Mouse (Mus musculus) frontal cortex, adult 2 months (tissue): ENCODE measurements around the gene Rnasek. TPM values are rescaled to one million over a fixed set of nuclear protein-coding genes. Genes with fewer than 3 reads are reported as not detected.
A peak's percentile ranks its signal among the peaks of the same experiment; 100 is the strongest.

Experiments used
- DNase-seq, 2 experiments: peaks; one replicate each; pipeline ENCODE4 v3.0.0; 2022; ENCODE audit warnings: low spot score in 1 of 2; ENCODE audit errors: extremely low spot score in 1 of 2
- polyA plus RNA-seq: library from polyadenylated mRNA; depleted of rRNA; stranded (reverse); fragments of >200 nt; gene quantifications from 2 replicates; pipeline ENCODE4 v1.2.3, GENCODE M21; 2012; rRNA removed

The Rnasek gene
- polyA plus RNA-seq, 1 experiment, result 321 TPM

DNA sequence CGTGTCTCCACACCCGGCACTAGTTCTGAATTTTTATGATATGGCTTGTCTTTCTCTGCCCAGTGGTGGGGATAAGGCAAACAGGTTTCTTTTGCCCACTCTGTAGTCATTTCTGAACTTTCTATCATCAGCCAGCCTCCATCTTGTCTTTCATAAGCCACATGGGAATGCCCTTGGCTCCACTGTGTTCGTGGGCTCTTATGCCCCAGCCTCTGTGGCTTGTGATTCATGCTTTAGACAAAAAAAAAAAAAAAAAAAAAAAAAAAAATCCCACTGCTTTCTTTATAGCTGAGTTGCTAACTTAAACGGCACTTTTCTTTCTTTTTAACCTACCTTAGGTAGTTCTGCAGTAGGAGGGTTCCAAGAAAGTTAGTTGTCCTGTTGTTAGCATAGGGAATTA is 47.5 kb downstream of the Rnasek start:
- no peak for DNase-seq

GRCm38 (mm10) chr11:70191188-70191587 is 48.5 kb downstream of the Rnasek start:
- no peak for DNase-seq

- peak in 1 of 2 experiments; percentile 10 for DNase-seq
Observed at GRCm38 (mm10) chr11:70189319-70190134, 50.1 kb downstream of the Rnasek start.

Other genes starting within 250 kb of the Rnasek start
- gene Gabarap, start 248.7 kb downstream of the Rnasek start, polyA plus RNA-seq, result 291 and 371 TPM in 2 replicates
- gene Phf23, start 244.1 kb downstream of the Rnasek start, polyA plus RNA-seq, result 38.9 and 42.2 TPM in 2 replicates
- 34.9 and 35.3 TPM in 2 replicates for gene Dvl2, start 239.2 kb downstream of the Rnasek start, polyA plus RNA-seq
- gene Acadvl, start 224.4 kb downstream of the Rnasek start, polyA plus RNA-seq, result 69.8 and 74.0 TPM in 2 replicates
- gene Dlg4, start 222.9 kb downstream of the Rnasek start, polyA plus RNA-seq, result 697 and 762 TPM in 2 replicates
- 2.4 and 3.6 TPM in 2 replicates for gene Asgr1, start 185.8 kb downstream of the Rnasek start, polyA plus RNA-seq
- gene Asgr2, start 147.2 kb downstream of the Rnasek start, polyA plus RNA-seq, result 0.18 and 0.46 TPM in 2 replicates
- 0.42 and 0.92 TPM in 2 replicates for gene Mgl2, start 109.5 kb downstream of the Rnasek start, polyA plus RNA-seq
- gene Clec10a, start 83.6 kb downstream of the Rnasek start, polyA plus RNA-seq, result 0.90 and 2.4 TPM in 2 replicates
- 45.9 and 48.3 TPM in 2 replicates for gene Slc16a11, start 27.1 kb downstream of the Rnasek start, polyA plus RNA-seq
- gene Slc16a13, start 18.8 kb downstream of the Rnasek start, polyA plus RNA-seq, result 5.5 and 7.7 TPM in 2 replicates
- gene Bcl6b, start 10.0 kb downstream of the Rnasek start, polyA plus RNA-seq, result 1.5 and 1.9 TPM in 2 replicates
- gene 0610010K14Rik, start 1.9 kb downstream of the Rnasek start, polyA plus RNA-seq, result 73.4 and 85.4 TPM in 2 replicates
- gene Gm21988, start within 50 bp of the Rnasek start, polyA plus RNA-seq, result 10.7 and 11.8 TPM in 2 replicates
- 3.5 and 4.0 TPM in 2 replicates for gene Alox12, start 15.5 kb upstream of the Rnasek start, polyA plus RNA-seq
- gene Alox12e, start 82.8 kb upstream of the Rnasek start, polyA plus RNA-seq, result 0.13 and 0.24 TPM in 2 replicates
- gene Alox15, start 112.2 kb upstream of the Rnasek start, polyA plus RNA-seq, result 0.26 and 0.84 TPM in 2 replicates
- gene Pelp1, start 170.2 kb upstream of the Rnasek start, polyA plus RNA-seq, result 19.3 and 20.9 TPM in 2 replicates
- 64.1 and 69.8 TPM in 2 replicates for gene Arrb2, start 192.8 kb upstream of the Rnasek start, polyA plus RNA-seq
- 15.8 and 17.3 TPM in 2 replicates for gene Med11, start 212.1 kb upstream of the Rnasek start, polyA plus RNA-seq
- 0.57 and 0.72 TPM in 2 replicates for gene Zmynd15, start 219.6 kb upstream of the Rnasek start, polyA plus RNA-seq
- gene Cxcl16, start 220.1 kb upstream of the Rnasek start, polyA plus RNA-seq, result 3.2 and 3.7 TPM in 2 replicates